Mouse (Mus musculus) MEL (cell line): ENCODE data around the gene Emx1. TPM values are rescaled to one million over a fixed set of nuclear protein-coding genes. Genes with fewer than 3 reads are reported as not detected.

ENCODE experiments used
- DNase-seq: peaks from one replicate; pipeline ENCODE4 v3.0.0; 2011; ENCODE audit warnings: low read depth, low spot score
- H3K27ac ChIP-seq: 2 replicates; pipeline ENCODE4 v1.5.1; 2012; ENCODE audit warnings: low read depth, mild to moderate bottlenecking, control low read depth, low read length, moderate library complexity; ENCODE audit not compliant: control insufficient read depth
- H3K27me3 ChIP-seq, 2 experiments: fragments of 150-350 bp in 1 of 2; sonication (generic) in 1 of 2; 2 replicates each; pipeline ENCODE4 v1.6.1; 2012; ENCODE audit warnings: low read length in 2 of 2, mild to moderate bottlenecking in 2 of 2, improper control_type of control experiment in 1 of 2, moderate library complexity in 1 of 2; ENCODE audit not compliant: insufficient read depth in 2 of 2, control insufficient read depth in 1 of 2
- H3K36me3 ChIP-seq, 2 experiments: 2 replicates each; pipeline ENCODE4 v1.6.1; 2012 to 2014; ENCODE audit warnings: low read length in 2 of 2, improper control_type of control experiment in 1 of 2, inconsistent platforms in 1 of 2, mild to moderate bottlenecking in 1 of 2; ENCODE audit not compliant: insufficient read depth in 2 of 2, control insufficient read depth in 1 of 2
- H3K4me1 ChIP-seq, 2 experiments: fragments of 150-350 bp in 1 of 2; sonication (generic) in 1 of 2; 2 replicates each; pipeline ENCODE4 v1.6.1; 2012; ENCODE audit warnings: low read length in 2 of 2, improper control_type of control experiment in 1 of 2, mild to moderate bottlenecking in 1 of 2; ENCODE audit not compliant: insufficient read depth in 2 of 2, control insufficient read depth in 1 of 2
- H3K4me3 ChIP-seq, 2 experiments: fragments of 150-350 bp in 1 of 2; sonication (generic) in 1 of 2; 2 replicates each; pipeline ENCODE4 v1.5.1; 2012; ENCODE audit warnings: low read depth in 2 of 2, low read length in 2 of 2, mild to moderate bottlenecking in 2 of 2, moderate library complexity in 2 of 2, control low read depth in 1 of 2, improper control_type of control experiment in 1 of 2; ENCODE audit not compliant: control insufficient read depth in 1 of 2, insufficient read depth in 1 of 2
- H3K79me2 ChIP-seq: 2 replicates; pipeline ENCODE4 v1.6.1; 2012; ENCODE audit warnings: mild to moderate bottlenecking, low read length, moderate library complexity; ENCODE audit not compliant: control insufficient read depth, poor library complexity, insufficient read depth
- H3K9ac ChIP-seq: 2 replicates; pipeline ENCODE4 v1.6.1; 2012; ENCODE audit warnings: low read depth, mild to moderate bottlenecking, control low read depth, low read length, moderate library complexity; ENCODE audit not compliant: control insufficient read depth, poor library complexity, severe bottlenecking
- H3K9me3 ChIP-seq: fragments of 150-350 bp; sonication (generic); replicated peaks from 2 replicates; pipeline ENCODE4 v1.6.1; 2012; ENCODE audit warnings: mild to moderate bottlenecking, low read length, improper control_type of control experiment, moderate library complexity; ENCODE audit not compliant: insufficient read depth
- BHLHE40 ChIP-seq: IDR thresholded peaks from 2 replicates; pipeline ENCODE4 v1.6.1; 2012; ENCODE audit warnings: low read depth, mild to moderate bottlenecking, inconsistent platforms, low read length, improper control_type of control experiment, borderline replicate concordance
- CHD1 ChIP-seq: IDR thresholded peaks from 2 replicates; pipeline ENCODE4 v1.6.1; 2012; ENCODE audit warnings: low read depth, mild to moderate bottlenecking, inconsistent platforms, low read length, improper control_type of control experiment
- CHD2 ChIP-seq: IDR thresholded peaks from 2 replicates; pipeline ENCODE4 v1.6.1; 2011; ENCODE audit warnings: low read length, improper control_type of control experiment
- CTCF ChIP-seq, 3 experiments: IDR thresholded peaks in 2 of 3; conservative IDR thresholded peaks in 1 of 3; 2 replicates each; pipeline ENCODE4 v1.5.1; 2011 to 2012; ENCODE audit warnings: low read length in 3 of 3, low read depth in 2 of 3, mild to moderate bottlenecking in 2 of 3, improper control_type of control experiment in 1 of 3, inconsistent platforms in 1 of 3, mixed read lengths in 1 of 3, moderate library complexity in 1 of 3; ENCODE audit not compliant: control insufficient read depth in 1 of 3, insufficient read depth in 1 of 3, poor library complexity in 1 of 3, severe bottlenecking in 1 of 3
- ELF1 ChIP-seq: IDR thresholded peaks from 2 replicates; pipeline ENCODE4 v1.6.1; 2014; ENCODE audit warnings: low read depth, mild to moderate bottlenecking, inconsistent platforms, low read length, improper control_type of control experiment, moderate library complexity
- ETS1 ChIP-seq: IDR thresholded peaks from 2 replicates; pipeline ENCODE4 v1.6.1; 2012; ENCODE audit warnings: low read depth, mild to moderate bottlenecking, inconsistent platforms, low read length, improper control_type of control experiment, moderate library complexity
- GABPA ChIP-seq: IDR thresholded peaks from 2 replicates; pipeline ENCODE4 v1.6.1; 2012; ENCODE audit warnings: low read depth, mild to moderate bottlenecking, inconsistent platforms, low read length, improper control_type of control experiment, moderate library complexity
- GATA1 ChIP-seq: IDR thresholded peaks from 2 replicates; pipeline ENCODE4 v1.6.1; 2011; ENCODE audit warnings: low read depth, low read length, improper control_type of control experiment
- MAFK ChIP-seq: IDR thresholded peaks from 2 replicates; pipeline ENCODE4 v1.6.1; 2011; ENCODE audit warnings: low read depth, mild to moderate bottlenecking, low read length, improper control_type of control experiment, borderline replicate concordance
- MAX ChIP-seq: IDR thresholded peaks from 2 replicates; pipeline ENCODE4 v1.6.1; 2011; ENCODE audit warnings: low read length, improper control_type of control experiment
- MYB ChIP-seq: IDR thresholded peaks from 2 replicates; pipeline ENCODE4 v1.6.1; 2011; ENCODE audit warnings: mild to moderate bottlenecking, low read depth, low read length, improper control_type of control experiment
- MYC ChIP-seq: IDR thresholded peaks from 2 replicates; pipeline ENCODE4 v1.6.1; 2011; ENCODE audit warnings: low read depth, mild to moderate bottlenecking, low read length, improper control_type of control experiment, moderate library complexity
- NRF1 ChIP-seq: IDR thresholded peaks from 2 replicates; pipeline ENCODE4 v1.6.1; 2014; ENCODE audit warnings: low read depth, mild to moderate bottlenecking, inconsistent platforms, low read length, improper control_type of control experiment, moderate library complexity; ENCODE audit not compliant: poor library complexity, insufficient read depth, severe bottlenecking
- POLR2AphosphoS5 ChIP-seq: IDR thresholded peaks from 2 replicates; pipeline ENCODE4 v1.6.1; 2012; ENCODE audit warnings: low read depth, borderline replicate concordance, mild to moderate bottlenecking, inconsistent platforms, low read length, moderate library complexity, mixed read lengths
- RAD21 ChIP-seq: IDR thresholded peaks from 2 replicates; pipeline ENCODE4 v1.6.1; 2011; ENCODE audit warnings: mild to moderate bottlenecking, low read depth, low read length, improper control_type of control experiment
- RCOR1 ChIP-seq: IDR thresholded peaks from 2 replicates; pipeline ENCODE4 v1.6.1; 2012; ENCODE audit warnings: low read depth, mild to moderate bottlenecking, inconsistent platforms, low read length, improper control_type of control experiment
- SIN3A ChIP-seq: IDR thresholded peaks from 2 replicates; pipeline ENCODE4 v1.6.1; 2012; ENCODE audit warnings: low read length, improper control_type of control experiment, inconsistent platforms
- SMC3 ChIP-seq: IDR thresholded peaks from 2 replicates; pipeline ENCODE4 v1.6.1; 2011; ENCODE audit warnings: low read depth, low read length, improper control_type of control experiment
- TAL1 ChIP-seq: IDR thresholded peaks from 2 replicates; pipeline ENCODE4 v1.6.1; 2012; ENCODE audit warnings: mild to moderate bottlenecking, inconsistent platforms, low read length, moderate library complexity, mixed read lengths
- TBP ChIP-seq: IDR thresholded peaks from 2 replicates; pipeline ENCODE4 v1.8.0; 2011; ENCODE audit warnings: low read depth, low read length, improper control_type of control experiment
- UBTF ChIP-seq: IDR thresholded peaks from 2 replicates; pipeline ENCODE4 v1.6.1; 2012; ENCODE audit warnings: low read depth, mild to moderate bottlenecking, inconsistent platforms, low read length, improper control_type of control experiment, moderate library complexity, borderline replicate concordance; ENCODE audit not compliant: insufficient read depth
- USF1 ChIP-seq: IDR thresholded peaks from 2 replicates; pipeline ENCODE4 v1.6.1; 2014; ENCODE audit warnings: low read depth, mild to moderate bottlenecking, inconsistent platforms, low read length, improper control_type of control experiment, moderate library complexity
- USF2 ChIP-seq, 2 experiments: IDR thresholded peaks; 2 replicates each; pipeline ENCODE4 v1.6.1; 2011 to 2012; ENCODE audit warnings: improper control_type of control experiment in 2 of 2, low read length in 2 of 2, borderline replicate concordance in 1 of 2, inconsistent platforms in 1 of 2, low read depth in 1 of 2, mild to moderate bottlenecking in 1 of 2; ENCODE audit not compliant: insufficient read depth in 1 of 2
- ZC3H11A ChIP-seq: IDR thresholded peaks from 2 replicates; pipeline ENCODE4 v1.6.1; 2012; ENCODE audit warnings: low read depth, mild to moderate bottlenecking, inconsistent platforms, low read length, improper control_type of control experiment
- ZKSCAN1 ChIP-seq: IDR thresholded peaks from 2 replicates; pipeline ENCODE4 v1.6.1; 2012; ENCODE audit warnings: low read depth, mild to moderate bottlenecking, inconsistent platforms, low read length, improper control_type of control experiment, moderate library complexity
- ZMIZ1 ChIP-seq: IDR thresholded peaks from 2 replicates; pipeline ENCODE4 v1.6.1; 2012; ENCODE audit warnings: low read depth, mild to moderate bottlenecking, inconsistent platforms, low read length, improper control_type of control experiment, moderate library complexity
- ZNF384 ChIP-seq: IDR thresholded peaks from 2 replicates; pipeline ENCODE4 v1.6.1; 2012; ENCODE audit warnings: low read depth, mild to moderate bottlenecking, inconsistent platforms, low read length, improper control_type of control experiment
- polyA plus RNA-seq, 2 experiments: library from polyadenylated mRNA; stranded (reverse) in 1 of 2; unstranded in 1 of 2; fragments of >175 nt in 1 of 2; fragments of >200 nt in 1 of 2; gene quantifications; 2 replicates each; pipeline versions ENCODE4 v1.2.1 to v1.2.4; 2012; ENCODE audit warnings: low replicate concordance in 2 of 2, low read depth in 1 of 2; ENCODE audit not compliant: insufficient read length in 2 of 2, insufficient read depth in 1 of 2, missing spikeins in 1 of 2
- total RNA-seq: library from RNA; depleted of rRNA; stranded (reverse); fragments of 300-350 nt; gene quantifications from 2 replicates; pipeline ENCODE4 v1.2.3, GENCODE M21; 2012

Emx1 gene
- total and polyA plus RNA-seq, 3 experiments: not detected

GRCm38 (mm10) chr6:85230762-85231161 is 43.5 kb downstream of the Emx1 start:
- H3K79me2 ChIP-seq: no peaks in the 10 kb centered on the region
- no peak overlapping the region for H3K4me3 ChIP-seq

GRCm38 (mm10) chr6:85231469-85231868 is 44.2 kb downstream of the Emx1 start:
- Histone ChIP-seq H3K9ac (no peak overlapping the region), H3K9me3 (no peaks in the 10 kb centered on the region), H3K27me3 (no peaks in the 10 kb centered on the region), H3K36me3 (no peaks in the 10 kb centered on the region), H3K79me2 (no peaks in the 10 kb centered on the region), H3K4me1 (no peaks in the 10 kb centered on the region), H3K27ac (no peak overlapping the region), H3K4me3 (no peak overlapping the region)
- DNase-seq: no peak
- TF ChIP-seq ZC3H11A (no peak), POLR2AphosphoS5 (no peak), USF1 (no peak), RAD21 (no peak), GATA1 (no peak), USF2 (IDR thresholded peaks at IDR 0.05; ENCODE audit: borderline replicate concordance in 1 of 2, insufficient read depth in 1 of 2, low read depth in 1 of 2, low read length in 2 of 2) (no peak), GABPA (no peak), ZNF384 (no peak), ZMIZ1 (no peak), ELF1 (no peak), MAFK (no peak), UBTF (no peak), ETS1 (no peak), RCOR1 (no peak), MYC (no peak), BHLHE40 (no peak), TBP (no peak), CHD1 (no peak), SMC3 (no peak)

More at GRCm38 (mm10) chr6:85230762-85231161, 43.5 kb downstream of the Emx1 start:
- no peak for TF ChIP-seq TAL1
- TF ChIP-seq MAX: no peak
- no peak for TF ChIP-seq NRF1
- no peak for TF ChIP-seq CHD2
- no peak for TF ChIP-seq ETS1
- TF ChIP-seq ZC3H11A: no peak
- TF ChIP-seq SIN3A: no peak
- TF ChIP-seq CTCF (IDR thresholded peaks at IDR 0.05 in 2 of 3, conservative IDR thresholded peaks at IDR 0.05 in 1 of 3; ENCODE audit: control insufficient read depth in 1 of 3, insufficient read depth in 1 of 3, low read depth in 2 of 3, low read length in 3 of 3, poor library complexity in 1 of 3, severe bottlenecking in 1 of 3): no peak
- TF ChIP-seq GATA1: no peak
- no peak for TF ChIP-seq ZKSCAN1
- no peak for TF ChIP-seq MYB
- no peak for TF ChIP-seq MYC
- H3K9me3 ChIP-seq: no peaks in the 10 kb centered on the region
- H3K9ac ChIP-seq: no peak overlapping the region
- H3K4me1 ChIP-seq: no peaks in the 10 kb centered on the region
- H3K27me3 ChIP-seq: no peaks in the 10 kb centered on the region
- no peak overlapping the region for H3K27ac ChIP-seq
- H3K36me3 ChIP-seq: no peaks in the 10 kb centered on the region
- no peak for DNase-seq
